Mouse (Mus musculus) cortical plate, adult 2 months (tissue): ENCODE data around the gene Calcrl.

Experiments
- CTCF ChIP-seq: fragments of 200-500 bp; IDR thresholded peaks from 2 replicates; pipeline ENCODE4 v1.5.1; 2011; ENCODE audit warnings: mild to moderate bottlenecking, control low read depth, low read length; ENCODE audit not compliant: insufficient read depth; ENCODE audit errors: extremely low read depth
- POLR2A ChIP-seq: fragments of 200-500 bp; IDR thresholded peaks from 2 replicates; pipeline ENCODE4 v1.6.1; 2011; ENCODE audit warnings: mild to moderate bottlenecking, low read length, control low read depth; ENCODE audit not compliant: insufficient read depth; ENCODE audit errors: extremely low read depth

- TF ChIP-seq POLR2A (no peak), CTCF (no peak)
Observed at GRCm38 (mm10) chr2:84383828-84384227, 41.4 kb downstream of the Calcrl start.
